Mouse (Mus musculus) limb, embryonic 10.5 days (tissue): Measurements from ENCODE around the gene Fbxo3. TPM values are rescaled to one million over a fixed set of nuclear protein-coding genes. Genes with fewer than 3 reads are reported as not detected.
A peak's percentile ranks its signal among the peaks of the same experiment; 100 is the strongest.
"Not testable (repeated sequence)": the region's sequence is repeated elsewhere in the genome, so short reads cannot be mapped to it uniquely, and the experiment has no call there.

Experiments used
- DNase-seq: peaks from one replicate; pipeline ENCODE4 v3.0.0-alpha.2; 2017; ENCODE audit warnings: low spot score
- H3K27ac ChIP-seq: fragments of 300-500 bp; sonication (generic); 2 replicates; pipeline ENCODE4 v1.5.1; 2016; ENCODE audit warnings: mild to moderate bottlenecking
- H3K27me3 ChIP-seq: fragments of 300-500 bp; sonication (generic); 2 replicates; pipeline ENCODE4 v1.6.1; 2016; ENCODE audit warnings: low read depth, mild to moderate bottlenecking; ENCODE audit not compliant: poor library complexity, severe bottlenecking
- H3K36me3 ChIP-seq: fragments of 300-500 bp; sonication (generic); 2 replicates; pipeline ENCODE4 v1.6.1; 2016; ENCODE audit warnings: mild to moderate bottlenecking, moderate library complexity
- H3K4me1 ChIP-seq: fragments of 300-500 bp; sonication (generic); 2 replicates; pipeline ENCODE4 v1.6.1; 2016
- H3K4me3 ChIP-seq: fragments of 300-500 bp; sonication (generic); 2 replicates; pipeline ENCODE4 v1.5.1; 2016; ENCODE audit warnings: mild to moderate bottlenecking, moderate library complexity
- H3K9me3 ChIP-seq: fragments of 300-500 bp; sonication (generic); replicated peaks from 2 replicates; pipeline ENCODE4 v1.6.1; 2016; ENCODE audit warnings: mild to moderate bottlenecking
- WGBS: fragments of 180-500 bp; shearing (Covaris S2); methylation state at CpG from one replicate; pipeline ENCODE4 v1.1.7; 2016; 5-methylcytosine and 5-hydroxymethylcytosine counted together
- polyA plus RNA-seq: library from polyadenylated mRNA; unstranded; fragments of >200 nt; fragmentation: Nextera tagmentation; extraction: Ambion mirVana; gene quantifications from 2 replicates; pipeline ENCODE4 v1.2.1, GENCODE M21; 2016

Fbxo3 gene
- polyA plus RNA-seq, 1 experiment from 2014 or later, result 47.8 TPM

- no peak overlapping the region for H3K27ac ChIP-seq
- no peak overlapping the region for H3K4me3 ChIP-seq
- H3K9me3 ChIP-seq, result no peaks in the 10 kb centered on the region
- H3K36me3 ChIP-seq, result no peaks in the 10 kb centered on the region
- DNase-seq, result no peak
- H3K27me3 ChIP-seq, result no peaks in the 10 kb centered on the region
- H3K4me1 ChIP-seq, result no peaks in the 10 kb centered on the region
Measured at GRCm38 (mm10) chr2:104082474-104082873, 55.0 kb downstream of the Fbxo3 start.

GRCm38 (mm10) chr2:104084027-104084426, 56.5 kb downstream of the Fbxo3 start:
- H3K9me3 ChIP-seq, H3K27ac ChIP-seq, H3K36me3 ChIP-seq, H3K27me3 ChIP-seq, DNase-seq, H3K4me1 ChIP-seq, H3K4me3 ChIP-seq: not testable (repeated sequence)

GRCm38 (mm10) chr2:104087562-104087961, 60.0 kb downstream of the Fbxo3 start:
- H3K27me3 ChIP-seq, H3K36me3 ChIP-seq, H3K9me3 ChIP-seq, DNase-seq, H3K27ac ChIP-seq, H3K4me3 ChIP-seq, H3K4me1 ChIP-seq: not testable (repeated sequence)
- WGBS, result 85% methylated on average over 1 of the region's 1 CpGs

GRCm38 (mm10) chr2:104093305-104093704, 65.8 kb downstream of the Fbxo3 start:
- WGBS, result 83% methylated on average over 2 of the region's 2 CpGs
- Histone ChIP-seq H3K4me1 (peaks cover 13% of the 10 kb centered on the region), H3K27me3 (no peaks in the 10 kb centered on the region), H3K27ac (no peak overlapping the region), H3K9me3 (no peaks in the 10 kb centered on the region), H3K4me3 (no peak overlapping the region), H3K36me3 (no peaks in the 10 kb centered on the region)
- DNase-seq, result no peak

GRCm38 (mm10) chr2:104095741-104096213, 68.3 kb downstream of the Fbxo3 start, which contains the start of gene Cd59a:
Gene Cd59a (plus strand): TSS chr2:104095801.
- Histone ChIP-seq H3K9me3 (no peaks in the 10 kb centered on the region), H3K27me3 (no peaks in the 10 kb centered on the region), H3K4me3 (peak within 1 kb of the TSS; percentile 54), H3K27ac (peak within 1 kb of the TSS; percentile 81), H3K4me1 (peaks cover 13% of the 10 kb centered on the region), H3K36me3 (no peaks in the 10 kb centered on the region)
- peak; percentile 81 for DNase-seq
- WGBS, result 10% methylated on average over 15 of the region's 15 CpGs

GRCm38 (mm10) chr2:104096256-104096655, 68.7 kb downstream of the Fbxo3 start:
- Histone ChIP-seq H3K9me3 (no peaks in the 10 kb centered on the region), H3K27me3 (no peaks in the 10 kb centered on the region), H3K4me1 (peaks cover 13% of the 10 kb centered on the region), H3K4me3 (peak overlapping the region; percentile 54), H3K27ac (peak overlapping the region; percentile 81), H3K36me3 (no peaks in the 10 kb centered on the region)
- WGBS, result 57% methylated on average over 10 of the region's 10 CpGs
- no peak for DNase-seq

DNA sequence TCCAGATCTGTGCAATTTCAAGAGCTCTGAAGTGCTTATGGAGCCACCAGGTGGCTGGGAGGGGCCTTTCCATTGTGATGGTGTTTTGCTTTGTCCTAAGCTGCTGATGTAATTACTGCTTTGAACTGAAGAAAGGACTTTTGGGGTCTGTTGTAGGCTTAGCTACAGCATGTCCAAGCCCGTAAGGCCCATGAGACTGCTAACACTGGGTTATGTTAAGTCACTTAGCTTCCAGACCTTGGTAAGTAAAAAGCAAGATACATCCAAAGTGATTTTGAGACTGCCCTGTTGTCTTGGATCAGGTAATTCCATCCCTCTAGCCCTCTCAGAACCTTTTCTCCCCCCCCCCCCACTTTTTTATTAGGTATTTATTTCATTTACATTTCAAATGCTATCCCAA, 69.3 kb downstream of the Fbxo3 start:
- H3K9me3 ChIP-seq, DNase-seq, H3K36me3 ChIP-seq, H3K27me3 ChIP-seq, H3K27ac ChIP-seq, H3K4me3 ChIP-seq: not testable (repeated sequence)
- peaks cover 13% of the 10 kb centered on the region for H3K4me1 ChIP-seq
- 90% methylated on average over 1 of the region's 1 CpGs for WGBS

- not testable (repeated sequence) for H3K27ac ChIP-seq, H3K36me3 ChIP-seq, H3K9me3 ChIP-seq, H3K27me3 ChIP-seq, H3K4me3 ChIP-seq, DNase-seq
- WGBS, result 94% methylated on average over 4 of the region's 4 CpGs
- H3K4me1 ChIP-seq, result peaks cover 13% of the 10 kb centered on the region
Measured at GRCm38 (mm10) chr2:104097396-104097795, 69.9 kb downstream of the Fbxo3 start.

DNA sequence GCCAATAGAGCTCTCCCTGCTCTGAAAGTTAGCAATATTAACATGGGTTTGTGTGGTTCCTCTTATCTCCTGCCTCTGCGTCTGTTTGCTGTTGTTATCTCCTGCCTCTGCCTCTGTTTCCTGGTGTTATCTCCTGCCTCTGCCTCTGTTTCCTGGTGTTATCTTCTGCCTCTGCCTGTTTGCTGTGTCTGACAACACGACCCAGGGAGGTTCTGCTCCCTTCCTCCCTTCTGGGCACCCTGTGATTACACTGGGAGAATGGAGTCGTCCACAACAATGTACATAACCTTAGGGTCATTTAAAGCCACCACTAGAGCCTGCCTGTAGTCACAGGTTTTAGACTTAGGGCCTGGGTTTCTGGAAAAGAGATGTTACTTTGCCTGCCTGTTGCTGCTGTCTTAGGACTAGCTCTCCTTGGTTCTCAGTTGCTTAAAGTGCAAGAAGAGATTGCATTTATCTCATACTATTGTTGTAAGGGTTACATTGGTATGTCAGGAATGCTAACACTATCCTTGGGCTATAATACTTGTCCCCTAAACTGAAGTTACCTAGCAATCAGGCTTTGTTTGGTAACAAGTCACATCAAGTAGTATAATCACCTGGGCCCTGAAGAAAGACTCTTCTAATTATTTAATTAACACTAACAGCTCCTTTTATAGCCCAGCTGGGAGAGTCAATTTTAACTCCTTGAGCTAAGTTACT, 71.2 kb downstream of the Fbxo3 start:
- no peak overlapping the region for H3K27ac ChIP-seq
- no peak for DNase-seq
- 39% methylated on average over 3 of the region's 3 CpGs for WGBS
- no peaks in the 10 kb centered on the region for H3K27me3 ChIP-seq
- H3K4me1 ChIP-seq, result peaks cover 13% of the 10 kb centered on the region
- no peaks in the 10 kb centered on the region for H3K36me3 ChIP-seq
- H3K4me3 ChIP-seq, result no peak overlapping the region
- no peaks in the 10 kb centered on the region for H3K9me3 ChIP-seq

- Histone ChIP-seq H3K4me1 (peaks cover 13% of the 10 kb centered on the region), H3K4me3 (no peak overlapping the region), H3K27ac (no peak overlapping the region), H3K9me3 (no peaks in the 10 kb centered on the region), H3K27me3 (no peaks in the 10 kb centered on the region), H3K36me3 (no peaks in the 10 kb centered on the region)
- 92% methylated on average over 2 of the region's 2 CpGs for WGBS
- DNase-seq, result no peak
Measured at GRCm38 (mm10) chr2:104099231-104099585, 71.7 kb downstream of the Fbxo3 start.

- 62% methylated on average over 1 of the region's 1 CpGs for WGBS
- Histone ChIP-seq H3K9me3 (no peaks in the 10 kb centered on the region), H3K4me3 (no peak overlapping the region), H3K27ac (no peak overlapping the region), H3K4me1 (peaks cover 13% of the 10 kb centered on the region), H3K27me3 (no peaks in the 10 kb centered on the region), H3K36me3 (no peaks in the 10 kb centered on the region)
- DNase-seq, result no peak
Measured at GRCm38 (mm10) chr2:104099946-104100345, 72.4 kb downstream of the Fbxo3 start.

DNA sequence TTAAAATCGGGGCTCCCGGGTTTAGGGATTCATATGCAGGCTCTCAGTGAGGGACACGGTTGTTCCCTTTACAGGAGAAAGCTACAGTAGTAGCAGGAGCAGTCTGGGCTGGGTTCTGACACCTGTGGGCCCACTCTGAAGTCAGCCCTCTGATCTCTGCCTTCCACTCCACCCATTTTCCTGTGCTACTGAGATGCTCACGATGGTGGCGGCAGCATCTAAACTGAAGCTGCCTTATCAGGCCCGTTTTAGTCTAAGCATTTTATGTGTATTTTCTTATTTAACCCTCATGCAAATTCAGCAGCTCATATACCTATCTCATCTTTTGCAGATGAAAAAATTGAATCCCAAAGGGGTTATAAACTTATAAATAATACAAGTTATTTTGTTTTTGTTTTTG, 77.3 kb downstream of the Fbxo3 start:
- no peaks in the 10 kb centered on the region for H3K9me3 ChIP-seq
- no peak for DNase-seq
- WGBS, result 84% methylated on average over 6 of the region's 6 CpGs
- no peaks in the 10 kb centered on the region for H3K27me3 ChIP-seq
- H3K36me3 ChIP-seq, result no peaks in the 10 kb centered on the region
- H3K4me3 ChIP-seq, result no peak overlapping the region
- no peak overlapping the region for H3K27ac ChIP-seq
- peaks cover 5% of the 10 kb centered on the region for H3K4me1 ChIP-seq

DNA sequence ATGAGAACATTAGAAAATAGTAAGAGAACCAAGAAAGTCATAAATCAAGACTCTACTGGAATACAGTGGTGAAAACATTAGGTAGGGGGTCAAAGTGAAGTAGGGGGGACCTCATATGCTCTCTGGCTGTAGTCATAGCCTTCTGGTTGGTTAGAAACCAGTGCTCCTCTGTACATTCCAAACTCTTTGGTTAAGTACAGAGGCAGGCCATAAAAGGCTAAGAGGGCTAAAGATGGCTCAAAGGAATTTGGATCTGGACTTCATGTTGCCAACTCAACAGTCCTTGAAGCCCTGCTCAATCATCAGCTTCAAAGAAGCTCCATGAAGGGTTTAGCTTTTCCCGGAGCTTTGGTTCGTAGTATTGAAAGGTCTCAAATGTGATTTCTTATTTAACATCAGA, 81.5 kb downstream of the Fbxo3 start:
- not testable (repeated sequence) for H3K9me3 ChIP-seq, H3K36me3 ChIP-seq, H3K27ac ChIP-seq, DNase-seq, H3K4me1 ChIP-seq, H3K4me3 ChIP-seq, H3K27me3 ChIP-seq
- 56% methylated on average over 2 of the region's 2 CpGs for WGBS

GRCm38 (mm10) chr2:104109528-104109927, 82.0 kb downstream of the Fbxo3 start:
- H3K9me3 ChIP-seq, result no peaks in the 10 kb centered on the region
- WGBS, result 51% methylated on average over 2 of the region's 2 CpGs
- no peaks in the 10 kb centered on the region for H3K36me3 ChIP-seq
- no peaks in the 10 kb centered on the region for H3K27me3 ChIP-seq
- no peak for DNase-seq
- H3K4me1 ChIP-seq, result peaks cover 9% of the 10 kb centered on the region
- H3K4me3 ChIP-seq, result no peak overlapping the region
- H3K27ac ChIP-seq, result no peak overlapping the region
